Mouse (Mus musculus): ENCODE results near the gene Dffb. TPM values are rescaled to one million over a fixed set of nuclear protein-coding genes. Genes with fewer than 3 reads are reported as not detected.
A peak's percentile ranks its signal among the peaks of the same experiment; 100 is the strongest.

The Dffb gene
- polyA plus RNA-seq, 2 experiments: 6.1 to 8.6 TPM

GRCm38 (mm10) chr4:153992715-153993114, 17.8 kb upstream of the Dffb start:
- H3K27ac ChIP-seq: no peak overlapping the region
- no peak for DNase-seq (ENCODE audit: low read depth in 3 of 3, low spot score in 3 of 3)
- no peaks in the 10 kb centered on the region for H3K4me1 ChIP-seq (replicated peaks; ENCODE audit: control insufficient read depth in 2 of 2, insufficient read depth in 2 of 2, low read length in 1 of 2)
- TF ChIP-seq EP300 (IDR thresholded peaks at IDR 0.05; ENCODE audit: low read depth) (no peak), CTCF (IDR thresholded peaks at IDR 0.05; ENCODE audit: low read depth) (no peak)
- no peak overlapping the region for H3K9ac ChIP-seq (replicated peaks)
- H3K4me2 ChIP-seq (ENCODE audit: low read depth): no peak overlapping the region
- H3K27me3 ChIP-seq (ENCODE audit: control insufficient read depth, insufficient read depth, low read length): no peaks in the 10 kb centered on the region
- WGBS (ENCODE audit: insufficient replicate concordance): 79% methylated on average over 10 of the region's 10 CpGs
- H3K36me3 ChIP-seq (replicated peaks; ENCODE audit: control insufficient read depth, insufficient read depth, low read depth): peaks cover 27% of the 10 kb centered on the region
- no peaks in the 10 kb centered on the region for H3K9me3 ChIP-seq (ENCODE audit: control insufficient read depth, low read length)
- ATAC-seq (ENCODE audit: insufficient read depth): no peak
- H3K4me3 ChIP-seq (ENCODE audit: insufficient read depth in 1 of 2, low read depth in 2 of 2, low read length in 2 of 2): no peak overlapping the region

- no peak for DNase-seq (ENCODE audit: low read depth in 3 of 3, low spot score in 3 of 3)
- no peaks in the 10 kb centered on the region for H3K9me3 ChIP-seq (ENCODE audit: control insufficient read depth, low read length)
- WGBS (ENCODE audit: insufficient replicate concordance): 88% methylated on average over 11 of the region's 11 CpGs
- no peaks in the 10 kb centered on the region for H3K27me3 ChIP-seq (ENCODE audit: control insufficient read depth, insufficient read depth, low read length)
- no peak for ATAC-seq (ENCODE audit: insufficient read depth)
- no peak overlapping the region for H3K27ac ChIP-seq
- H3K4me3 ChIP-seq (ENCODE audit: insufficient read depth in 1 of 2, low read depth in 2 of 2, low read length in 2 of 2): no peak overlapping the region
- H3K4me1 ChIP-seq (replicated peaks; ENCODE audit: control insufficient read depth in 2 of 2, insufficient read depth in 2 of 2, low read length in 1 of 2): peaks cover 9 to 11% of the 10 kb centered on the region in 2 experiments; a peak in 3 of 4 replicates
- H3K4me2 ChIP-seq (ENCODE audit: low read depth): no peak overlapping the region
- H3K9ac ChIP-seq (replicated peaks): no peak overlapping the region
- TF ChIP-seq EP300 (IDR thresholded peaks at IDR 0.05; ENCODE audit: low read depth): no peak
- TF ChIP-seq CTCF (IDR thresholded peaks at IDR 0.05; ENCODE audit: low read depth): no peak
- H3K36me3 ChIP-seq (replicated peaks; ENCODE audit: control insufficient read depth, insufficient read depth, low read depth): peaks cover 15% of the 10 kb centered on the region; the same call in 1 of the 2 replicates
These were observed 5.5 kb upstream of the Dffb start for GRCm38 (mm10) chr4:153980470-153980869.

- 71% methylated on average over 10 of the region's 10 CpGs for WGBS (ENCODE audit: insufficient replicate concordance)
- H3K4me3 ChIP-seq (ENCODE audit: insufficient read depth in 1 of 2, low read depth in 2 of 2, low read length in 2 of 2): no peak overlapping the region
- no peaks in the 10 kb centered on the region for H3K9me3 ChIP-seq (ENCODE audit: control insufficient read depth, low read length)
- peaks cover 9 to 11% of the 10 kb centered on the region in 2 experiments; a peak in 3 of 4 replicates for H3K4me1 ChIP-seq (replicated peaks; ENCODE audit: control insufficient read depth in 2 of 2, insufficient read depth in 2 of 2, low read length in 1 of 2)
- peaks cover 11% of the 10 kb centered on the region; the same call in 1 of the 2 replicates for H3K36me3 ChIP-seq (replicated peaks; ENCODE audit: control insufficient read depth, insufficient read depth, low read depth)
- DNase-seq (ENCODE audit: low read depth in 3 of 3, low spot score in 3 of 3) (no peak), ATAC-seq (ENCODE audit: insufficient read depth) (no peak)
- no peak overlapping the region for H3K4me2 ChIP-seq (ENCODE audit: low read depth)
- TF ChIP-seq CTCF (IDR thresholded peaks at IDR 0.05; ENCODE audit: low read depth) (no peak), EP300 (IDR thresholded peaks at IDR 0.05; ENCODE audit: low read depth) (no peak)
- H3K9ac ChIP-seq (replicated peaks): no peak overlapping the region
- H3K27me3 ChIP-seq (ENCODE audit: control insufficient read depth, insufficient read depth, low read length): no peaks in the 10 kb centered on the region
- no peak overlapping the region for H3K27ac ChIP-seq
These were observed 4.3 kb upstream of the Dffb start for GRCm38 (mm10) chr4:153979243-153979642.

- Histone ChIP-seq H3K9me3 (ENCODE audit: control insufficient read depth, low read length) (no peaks in the 10 kb centered on the region), H3K36me3 (replicated peaks; ENCODE audit: control insufficient read depth, insufficient read depth, low read depth) (peaks cover 2% of the 10 kb centered on the region; the same call in 1 of the 2 replicates), H3K27ac (no peak overlapping the region), H3K27me3 (ENCODE audit: control insufficient read depth, insufficient read depth, low read length) (no peaks in the 10 kb centered on the region), H3K4me2 (ENCODE audit: low read depth) (peak overlapping the region; percentile 97), H3K4me1 (replicated peaks; ENCODE audit: control insufficient read depth in 2 of 2, insufficient read depth in 2 of 2, low read length in 1 of 2) (peaks cover 14 to 17% of the 10 kb centered on the region in 2 experiments), H3K9ac (replicated peaks) (peak overlapping the region; percentile 89), H3K4me3 (ENCODE audit: insufficient read depth in 1 of 2, low read depth in 2 of 2, low read length in 2 of 2) (peak overlapping the region; percentile 84 to 97)
- TF ChIP-seq EP300 (IDR thresholded peaks at IDR 0.05; ENCODE audit: low read depth) (no peak), CTCF (IDR thresholded peaks at IDR 0.05; ENCODE audit: low read depth) (peak; percentile 34)
- no peak for ATAC-seq (ENCODE audit: insufficient read depth)
- WGBS (ENCODE audit: insufficient replicate concordance): 27% methylated on average over 6 of the region's 6 CpGs
- no peak for DNase-seq (ENCODE audit: low read depth in 3 of 3, low spot score in 3 of 3)
These were observed 842 bp upstream of the Dffb start for GRCm38 (mm10) chr4:153975768-153976167.

GRCm38 (mm10) chr4:153975292-153975662, 351 bp upstream of the Dffb start:
- Histone ChIP-seq H3K27me3 (ENCODE audit: control insufficient read depth, insufficient read depth, low read length) (no peaks in the 10 kb centered on the region), H3K4me1 (replicated peaks; ENCODE audit: control insufficient read depth in 2 of 2, insufficient read depth in 2 of 2, low read length in 1 of 2) (peaks cover 14 to 17% of the 10 kb centered on the region in 2 experiments), H3K9me3 (ENCODE audit: control insufficient read depth, low read length) (no peaks in the 10 kb centered on the region), H3K4me2 (ENCODE audit: low read depth) (peak overlapping the region; percentile 97), H3K4me3 (ENCODE audit: insufficient read depth in 1 of 2, low read depth in 2 of 2, low read length in 2 of 2) (peak overlapping the region; percentile 84 to 97), H3K27ac (peak overlapping the region; percentile 37), H3K36me3 (replicated peaks; ENCODE audit: control insufficient read depth, insufficient read depth, low read depth) (peaks cover 2% of the 10 kb centered on the region; the same call in 1 of the 2 replicates), H3K9ac (replicated peaks) (peak overlapping the region; percentile 89)
- TF ChIP-seq CTCF (IDR thresholded peaks at IDR 0.05; ENCODE audit: low read depth) (no peak), EP300 (IDR thresholded peaks at IDR 0.05; ENCODE audit: low read depth) (no peak)
- 1% methylated on average over 33 of the region's 33 CpGs for WGBS (ENCODE audit: insufficient replicate concordance)
- ATAC-seq (ENCODE audit: insufficient read depth): peak; percentile 77
- DNase-seq (ENCODE audit: low read depth in 3 of 3, low spot score in 3 of 3): peak in 1 of 3 experiments; percentile 22

Measured in liver, embryonic 14.5 days (tissue).